Mouse (Mus musculus): Measurements from ENCODE around the gene Nup160.

GRCm38 (mm10) chr2:90634671-90635070 is 42.3 kb upstream of the Nup160 start:
- TF ChIP-seq CTCF (IDR thresholded peaks at IDR 0.05; ENCODE audit: borderline replicate concordance, extremely low read depth, insufficient read depth, insufficient read length) (no peak), POLR2A (IDR thresholded peaks at IDR 0.05; ENCODE audit: borderline replicate concordance, extremely low read depth, insufficient read depth, insufficient read length, poor library complexity, severe bottlenecking) (no peak)

Measured in brain, embryonic 14.5 days (tissue).